Mouse (Mus musculus): ENCODE results near the gene Tango6. TPM values are rescaled to one million over a fixed set of nuclear protein-coding genes. Genes with fewer than 3 reads are reported as not detected.

Gene Tango6
- total and polyA plus RNA-seq, 3 experiments: 2.9 to 6.4 (median 4.5) TPM

- Histone ChIP-seq H3K4me2 (ENCODE audit: insufficient read depth, low read depth, poor library complexity, severe bottlenecking) (no peak overlapping the region), H3K36me3 (replicated peaks in 1 of 2; ENCODE audit: control insufficient read depth in 1 of 2, insufficient read depth in 1 of 2, low read length in 1 of 2) (peaks cover 0 to 38% of the 10 kb centered on the region in 2 experiments), H3K4me1 (ENCODE audit: control insufficient read depth in 1 of 2, insufficient read depth in 2 of 2) (peaks cover 2 to 16% of the 10 kb centered on the region in 2 experiments; a peak in 2 of 4 replicates), H3K9ac (ENCODE audit: insufficient read depth, low read depth) (no peak overlapping the region), H3K79me2 (replicated peaks; ENCODE audit: control insufficient read depth, extremely low read depth, insufficient read depth, poor library complexity, severe bottlenecking) (no peaks in the 10 kb centered on the region), H3K4me3 (replicated peaks in 1 of 3; ENCODE audit: low read depth in 2 of 3, low read length in 2 of 3, poor library complexity in 1 of 3) (no peak overlapping the region), H3K27ac (ENCODE audit: insufficient read depth, low read depth) (no peak overlapping the region), H3K27me3 (replicated peaks) (no peaks in the 10 kb centered on the region), H3K9me3 (replicated peaks; ENCODE audit: low read length) (no peaks in the 10 kb centered on the region)
- dilution Hi-C loops (cut with MboI; ENCODE audit: extremely low pct_ligation_motif_present, extremely low pct_unique_long_range_greater_than_20kb, low sequenced_read_pairs): no loop called here
- DNase-seq (ENCODE audit: extremely low read depth): no peak
- in situ Hi-C loops (cut with MboI; ENCODE audit: low pct_ligation_motif_present, low pct_unique_long_range_greater_than_20kb, low sequenced_read_pairs): loop anchor here (10.0 kb wide), 1 partner anchor 277 kb away; no protein-coding TSS in a partner anchor
- TF ChIP-seq SIN3A (IDR thresholded peaks at IDR 0.05; ENCODE audit: low read length): no peak
- no peak for TF ChIP-seq UBTF (IDR thresholded peaks at IDR 0.05; ENCODE audit: low read depth, low read length)
- no peak for TF ChIP-seq JUND (conservative IDR thresholded peaks at IDR 0.05; ENCODE audit: low read depth, low read length)
- TF ChIP-seq CHD2 (IDR thresholded peaks at IDR 0.05; ENCODE audit: low read length): no peak
- no peak for TF ChIP-seq MAZ (IDR thresholded peaks at IDR 0.05; ENCODE audit: low read depth, low read length)
- no peak for TF ChIP-seq POLR2A (IDR thresholded peaks at IDR 0.05; ENCODE audit: low read depth, low read length)
- TF ChIP-seq MAX (IDR thresholded peaks at IDR 0.05; ENCODE audit: low read length): no peak
- no peak for TF ChIP-seq HCFC1 (IDR thresholded peaks at IDR 0.05; ENCODE audit: low read depth, low read length)
- no peak for TF ChIP-seq ETS1 (conservative IDR thresholded peaks at IDR 0.05; ENCODE audit: low read depth, low read length)
- no peak for TF ChIP-seq CTCF (conservative IDR thresholded peaks at IDR 0.05 in 1 of 2, IDR thresholded peaks at IDR 0.05 in 1 of 2; ENCODE audit: low read depth in 2 of 2, low read length in 2 of 2)
- TF ChIP-seq NELFE (IDR thresholded peaks at IDR 0.05; ENCODE audit: low read depth, low read length): no peak
- no peak for TF ChIP-seq RAD21 (IDR thresholded peaks at IDR 0.05; ENCODE audit: low read depth, low read length)
- TF ChIP-seq E2F4 (IDR thresholded peaks at IDR 0.05; ENCODE audit: insufficient replicate concordance, low read depth, low read length): no peak
- no peak for TF ChIP-seq ZKSCAN1 (IDR thresholded peaks at IDR 0.05; ENCODE audit: borderline replicate concordance, low read depth, low read length)
- no peak for TF ChIP-seq PAX5 (IDR thresholded peaks at IDR 0.05; ENCODE audit: low read length)
- no peak for TF ChIP-seq ZNF384 (IDR thresholded peaks at IDR 0.05; ENCODE audit: low read depth, low read length)
Observed at GRCm38 (mm10) chr8:106727889-106728288, 45.0 kb downstream of the Tango6 start.

GRCm38 (mm10) chr8:106732921-106733320 lies 50.1 kb downstream of the Tango6 start:
- Histone ChIP-seq H3K4me2 (ENCODE audit: insufficient read depth, low read depth, poor library complexity, severe bottlenecking) (no peak overlapping the region), H3K4me3 (replicated peaks in 1 of 3; ENCODE audit: low read depth in 2 of 3, low read length in 2 of 3, poor library complexity in 1 of 3) (no peak overlapping the region), H3K27ac (ENCODE audit: insufficient read depth, low read depth) (no peak overlapping the region), H3K4me1 (ENCODE audit: control insufficient read depth in 1 of 2, insufficient read depth in 2 of 2) (peaks cover 8 to 47% of the 10 kb centered on the region in 2 experiments), H3K36me3 (replicated peaks in 1 of 2; ENCODE audit: control insufficient read depth in 1 of 2, insufficient read depth in 1 of 2, low read length in 1 of 2) (peaks cover 2 to 27% of the 10 kb centered on the region in 2 experiments), H3K9me3 (replicated peaks; ENCODE audit: low read length) (no peaks in the 10 kb centered on the region), H3K9ac (ENCODE audit: insufficient read depth, low read depth) (no peak overlapping the region), H3K27me3 (replicated peaks) (no peaks in the 10 kb centered on the region), H3K79me2 (replicated peaks; ENCODE audit: control insufficient read depth, extremely low read depth, insufficient read depth, poor library complexity, severe bottlenecking) (no peaks in the 10 kb centered on the region)
- dilution Hi-C loops (cut with MboI; ENCODE audit: extremely low pct_ligation_motif_present, extremely low pct_unique_long_range_greater_than_20kb, low sequenced_read_pairs): no loop called here
- in situ Hi-C loops (cut with MboI; ENCODE audit: low pct_ligation_motif_present, low pct_unique_long_range_greater_than_20kb, low sequenced_read_pairs): no loop called here
- no peak for DNase-seq (ENCODE audit: extremely low read depth)
- TF ChIP-seq PAX5 (IDR thresholded peaks at IDR 0.05; ENCODE audit: low read length) (no peak), ZNF384 (IDR thresholded peaks at IDR 0.05; ENCODE audit: low read depth, low read length) (no peak), MEF2A (IDR thresholded peaks at IDR 0.05; ENCODE audit: borderline replicate concordance, low read depth, low read length) (no peak), GABPA (IDR thresholded peaks at IDR 0.05; ENCODE audit: insufficient replicate concordance, low read depth, low read length) (no peak), MXI1 (IDR thresholded peaks at IDR 0.05; ENCODE audit: low read depth, low read length) (no peak)

Measured in CH12.LX (cell line).